Mouse (Mus musculus) G1E (cell line): ENCODE measurements around the gene Klhdc3.

Source experiments
- CTCF ChIP-seq: IDR thresholded peaks from 2 replicates; pipeline ENCODE4 v1.5.1; 2012; ENCODE audit warnings: low read depth, low read length, inconsistent platforms, mixed read lengths
- GATA1 ChIP-seq: IDR thresholded peaks from 2 replicates; pipeline ENCODE4 v1.6.1; 2012; ENCODE audit warnings: borderline replicate concordance, low read length, inconsistent platforms, mixed read lengths
- GATA2 ChIP-seq: IDR thresholded peaks from 2 replicates; pipeline ENCODE4 v1.6.1; 2012; ENCODE audit warnings: low read depth, low read length, inconsistent platforms, borderline replicate concordance
- POLR2AphosphoS5 ChIP-seq: IDR thresholded peaks from 2 replicates; pipeline ENCODE4 v1.6.1; 2012; ENCODE audit warnings: low read depth, low read length, inconsistent platforms; ENCODE audit not compliant: insufficient replicate concordance
- TAL1 ChIP-seq: conservative IDR thresholded peaks from 2 replicates; pipeline ENCODE4 v1.6.1; 2012; ENCODE audit warnings: low read depth, low read length, inconsistent platforms, mixed read lengths

DNA sequence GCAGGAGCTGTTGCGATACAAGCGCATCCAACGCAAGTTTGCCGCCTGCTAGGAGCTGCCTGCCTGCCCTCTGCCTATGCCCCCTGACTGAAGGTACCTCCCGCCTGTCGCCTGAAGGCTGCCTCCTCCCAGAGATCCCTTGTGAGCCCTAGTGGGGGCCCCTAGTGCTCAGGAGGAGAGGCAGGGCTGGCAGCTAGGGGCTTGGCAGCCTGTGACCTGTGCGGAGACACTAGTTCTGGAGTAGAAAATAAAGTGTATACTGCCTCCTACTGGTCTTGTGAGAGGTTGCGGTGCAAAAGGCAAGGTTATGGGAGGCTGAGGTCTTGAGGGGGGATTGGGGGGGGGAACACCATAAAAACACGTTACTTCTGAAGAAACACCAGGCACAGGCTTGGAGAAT is 44.6 kb upstream of the Klhdc3 start:
- peak; percentile 25; the same call in 1 of the 2 replicates for TF ChIP-seq CTCF
- no peak for TF ChIP-seq TAL1
- no peak for TF ChIP-seq POLR2AphosphoS5
- TF ChIP-seq GATA1 = no peak
- TF ChIP-seq GATA2 = no peak
